Mouse (Mus musculus) erythroblast, embryonic 14.5 days (primary cell): ENCODE measurements around the gene Acp7.

Experiments
- GATA1 ChIP-seq: IDR thresholded peaks from 2 replicates; pipeline ENCODE4 v1.6.1; 2012; ENCODE audit warnings: low read length, inconsistent platforms, mixed read lengths
- TAL1 ChIP-seq: IDR thresholded peaks from 3 replicates; pipeline ENCODE4 v1.6.1; 2012; ENCODE audit warnings: low read length, inconsistent platforms, mixed read lengths

GRCm38 (mm10) chr7:28586663-28587411, 44.3 kb downstream of the Acp7 start:
- no peak for TF ChIP-seq GATA1
- TF ChIP-seq TAL1 = no peak
